Mouse (Mus musculus): ENCODE measurements around the gene Sparcl1.

- no peak for TF ChIP-seq CTCF (IDR thresholded peaks at IDR 0.05; ENCODE audit: borderline replicate concordance, extremely low read depth, insufficient read depth, insufficient read length)
- TF ChIP-seq POLR2A (IDR thresholded peaks at IDR 0.05; ENCODE audit: borderline replicate concordance, extremely low read depth, insufficient read depth, insufficient read length, poor library complexity, severe bottlenecking), result no peak
These were observed 69.8 kb downstream of the Sparcl1 start for GRCm38 (mm10) chr5:104043704-104044103.
